Mouse (Mus musculus): ENCODE data around the gene Bok. TPM values are rescaled to one million over a fixed set of nuclear protein-coding genes. Genes with fewer than 3 reads are reported as not detected.

Bok gene
- polyA plus RNA-seq, 1 experiment from 2014 or later = 37.0 TPM

DNA sequence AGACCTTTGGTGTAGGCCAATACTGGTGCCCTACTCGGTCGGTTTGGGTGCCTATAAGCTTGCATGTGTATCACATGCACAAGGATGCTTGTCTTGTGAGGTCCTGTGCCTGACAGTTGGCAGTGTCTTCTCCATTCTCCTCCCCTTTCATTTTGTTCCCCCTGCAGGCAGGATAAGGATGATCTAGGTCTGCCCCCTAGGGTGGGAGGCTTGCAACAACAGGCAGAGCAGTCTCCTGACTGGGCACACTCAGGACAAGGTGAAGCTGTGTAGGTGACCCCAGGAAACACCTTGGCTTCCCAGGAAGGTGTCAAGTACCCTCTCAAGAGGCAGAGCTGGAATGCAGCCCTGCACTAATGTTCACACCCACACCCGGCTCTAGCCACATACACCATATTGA, 41.5 kb downstream of the Bok start:
- peaks cover 11 to 13% of the 10 kb centered on the region in 2 experiments for H3K4me1 ChIP-seq (ENCODE audit: control insufficient read depth in 2 of 2, insufficient read depth in 2 of 2, low read length in 2 of 2)
- peak; percentile 27; the same call in 1 of the 2 replicates for ATAC-seq (ENCODE audit: insufficient number of reproducible peaks, insufficient read depth, low FRiP score, low read depth)
- no peaks in the 10 kb centered on the region for H3K9me3 ChIP-seq (ENCODE audit: control insufficient read depth, low read length)
- H3K36me3 ChIP-seq (ENCODE audit: control insufficient read depth, insufficient read depth, low read length) = peaks cover 14% of the 10 kb centered on the region
- 53% methylated on average over 3 of the region's 3 CpGs for WGBS
- H3K4me2 ChIP-seq (ENCODE audit: low read length) = no peak overlapping the region
- no peak overlapping the region for H3K9ac ChIP-seq (ENCODE audit: low read length)
- no peaks in the 10 kb centered on the region for H3K27me3 ChIP-seq (ENCODE audit: control insufficient read depth, insufficient read depth, low read length)
- no peak overlapping the region for H3K27ac ChIP-seq (replicated peaks in 1 of 2; ENCODE audit: control insufficient read depth in 1 of 2, insufficient read depth in 1 of 2, low read depth in 2 of 2, low read length in 2 of 2)
- no peak overlapping the region for H3K4me3 ChIP-seq (ENCODE audit: control insufficient read depth in 1 of 2, insufficient read depth in 1 of 2, low read depth in 1 of 2, low read length in 2 of 2)

DNA sequence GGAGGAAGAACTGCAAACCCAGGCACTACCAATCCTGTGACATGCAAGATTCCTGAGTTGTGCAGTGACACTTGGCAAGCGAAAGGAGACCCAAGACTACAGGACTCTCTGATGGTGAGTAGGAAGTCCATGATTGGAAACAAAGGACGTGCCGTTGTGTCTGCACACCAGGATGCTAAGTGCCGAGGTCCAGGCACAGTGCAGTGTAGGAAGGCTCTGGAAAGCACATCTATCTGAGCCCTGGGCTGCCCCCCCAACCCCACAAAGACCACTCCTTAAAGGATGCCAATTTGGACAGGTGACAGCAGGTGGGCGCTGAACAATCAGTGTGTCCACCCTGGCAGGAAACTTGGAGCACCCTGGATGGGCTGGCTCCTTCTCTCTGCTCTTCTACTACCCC, 45.6 kb downstream of the Bok start:
- WGBS = 82% methylated on average over 5 of the region's 5 CpGs
- H3K9ac ChIP-seq (ENCODE audit: low read length) = peak overlapping the region; percentile 25

DNA sequence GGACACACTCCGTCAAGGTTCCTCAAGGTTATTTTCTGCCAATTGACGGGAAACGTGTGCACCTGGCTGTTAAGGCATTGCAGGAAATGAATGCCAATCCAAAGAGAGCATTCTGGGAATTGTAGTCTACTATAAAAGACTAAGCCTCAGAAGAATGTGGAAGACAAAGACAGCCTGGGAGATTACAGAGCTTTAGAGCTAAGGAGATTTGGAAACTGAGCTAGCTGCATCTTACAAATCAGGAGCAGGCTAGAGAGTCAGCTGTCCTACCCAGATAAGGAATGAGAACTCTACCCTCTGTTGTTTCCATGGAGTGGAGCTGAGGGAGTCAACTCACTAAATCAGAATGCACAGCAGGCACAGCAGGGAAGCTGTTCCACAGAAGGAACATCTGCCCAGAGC, 46.4 kb downstream of the Bok start:
- no peak for ATAC-seq (ENCODE audit: insufficient number of reproducible peaks, insufficient read depth, low FRiP score, low read depth)

More for the DNA sequence above, 45.6 kb downstream of the Bok start:
- 0 out of 4 replicates have a peak overlapping the region, but pooled peaks of 1 of the 2 experiments have one; percentile 10 for H3K27ac ChIP-seq (replicated peaks in 1 of 2; ENCODE audit: control insufficient read depth in 1 of 2, insufficient read depth in 1 of 2, low read depth in 2 of 2, low read length in 2 of 2)
- no peak; the same call in 1 of the 2 replicates for ATAC-seq (ENCODE audit: insufficient number of reproducible peaks, insufficient read depth, low FRiP score, low read depth)
- no peaks in the 10 kb centered on the region for H3K36me3 ChIP-seq (ENCODE audit: control insufficient read depth, insufficient read depth, low read length)
- peak overlapping the region; percentile 51 for H3K4me2 ChIP-seq (ENCODE audit: low read length)
- H3K4me1 ChIP-seq (ENCODE audit: control insufficient read depth in 2 of 2, insufficient read depth in 2 of 2, low read length in 2 of 2) = peaks cover 6 to 10% of the 10 kb centered on the region in 2 experiments; a peak in 3 of 4 replicates
- peak overlapping the region in 1 of 2 experiments; percentile 17; a peak in 1 of 4 replicates for H3K4me3 ChIP-seq (ENCODE audit: control insufficient read depth in 1 of 2, insufficient read depth in 1 of 2, low read depth in 1 of 2, low read length in 2 of 2)
- no peaks in the 10 kb centered on the region for H3K9me3 ChIP-seq (ENCODE audit: control insufficient read depth, low read length)
- no peaks in the 10 kb centered on the region for H3K27me3 ChIP-seq (ENCODE audit: control insufficient read depth, insufficient read depth, low read length)

DNA sequence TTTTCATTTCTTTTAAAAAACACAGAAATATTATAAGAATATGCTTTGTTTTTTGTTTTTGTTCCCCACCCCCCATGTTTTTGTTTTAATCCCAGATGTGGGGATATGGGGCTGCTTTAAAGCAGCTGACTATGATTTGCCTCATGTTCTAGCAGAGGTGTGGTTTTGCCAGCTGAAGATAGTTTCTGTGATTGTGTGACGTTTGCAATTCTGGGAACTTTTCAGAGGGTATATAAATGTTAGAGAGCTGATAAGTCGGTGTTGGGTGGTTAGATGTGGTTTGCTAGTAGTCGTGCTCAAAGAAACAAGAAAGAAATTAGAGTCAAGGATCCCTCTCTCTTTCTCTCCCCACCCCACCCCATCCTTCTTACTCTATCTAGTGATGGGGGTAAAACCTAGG, 50.4 kb downstream of the Bok start:
- Histone ChIP-seq H3K9me3 (ENCODE audit: control insufficient read depth, low read length) (no peaks in the 10 kb centered on the region), H3K4me3 (ENCODE audit: control insufficient read depth in 1 of 2, insufficient read depth in 1 of 2, low read depth in 1 of 2, low read length in 2 of 2) (no peak overlapping the region), H3K27me3 (ENCODE audit: control insufficient read depth, insufficient read depth, low read length) (no peaks in the 10 kb centered on the region), H3K9ac (ENCODE audit: low read length) (no peak overlapping the region), H3K4me1 (ENCODE audit: control insufficient read depth in 2 of 2, insufficient read depth in 2 of 2, low read length in 2 of 2) (peaks cover 5 to 14% of the 10 kb centered on the region in 2 experiments; a peak in 3 of 4 replicates), H3K4me2 (ENCODE audit: low read length) (no peak overlapping the region), H3K27ac (replicated peaks in 1 of 2; ENCODE audit: control insufficient read depth in 1 of 2, insufficient read depth in 1 of 2, low read depth in 2 of 2, low read length in 2 of 2) (no peak overlapping the region), H3K36me3 (ENCODE audit: control insufficient read depth, insufficient read depth, low read length) (no peaks in the 10 kb centered on the region)
- WGBS = 84% methylated on average over 3 of the region's 3 CpGs
- no peak for ATAC-seq (ENCODE audit: insufficient number of reproducible peaks, insufficient read depth, low FRiP score, low read depth)

More for the DNA sequence above, 46.4 kb downstream of the Bok start:
- Histone ChIP-seq H3K9ac (ENCODE audit: low read length) (no peak overlapping the region), H3K9me3 (ENCODE audit: control insufficient read depth, low read length) (no peaks in the 10 kb centered on the region), H3K36me3 (ENCODE audit: control insufficient read depth, insufficient read depth, low read length) (no peaks in the 10 kb centered on the region), H3K27me3 (ENCODE audit: control insufficient read depth, insufficient read depth, low read length) (no peaks in the 10 kb centered on the region), H3K4me3 (ENCODE audit: control insufficient read depth in 1 of 2, insufficient read depth in 1 of 2, low read depth in 1 of 2, low read length in 2 of 2) (peak overlapping the region in 1 of 2 experiments; percentile 17; a peak in 2 of 4 replicates), H3K27ac (replicated peaks in 1 of 2; ENCODE audit: control insufficient read depth in 1 of 2, insufficient read depth in 1 of 2, low read depth in 2 of 2, low read length in 2 of 2) (peak overlapping the region; percentile 50 to 51; a peak in 3 of 4 replicates), H3K4me1 (ENCODE audit: control insufficient read depth in 2 of 2, insufficient read depth in 2 of 2, low read length in 2 of 2) (peaks cover 6 to 10% of the 10 kb centered on the region in 2 experiments; a peak in 3 of 4 replicates), H3K4me2 (ENCODE audit: low read length) (peak overlapping the region; percentile 51)
- 8% methylated on average over 3 of the region's 3 CpGs for WGBS

DNA sequence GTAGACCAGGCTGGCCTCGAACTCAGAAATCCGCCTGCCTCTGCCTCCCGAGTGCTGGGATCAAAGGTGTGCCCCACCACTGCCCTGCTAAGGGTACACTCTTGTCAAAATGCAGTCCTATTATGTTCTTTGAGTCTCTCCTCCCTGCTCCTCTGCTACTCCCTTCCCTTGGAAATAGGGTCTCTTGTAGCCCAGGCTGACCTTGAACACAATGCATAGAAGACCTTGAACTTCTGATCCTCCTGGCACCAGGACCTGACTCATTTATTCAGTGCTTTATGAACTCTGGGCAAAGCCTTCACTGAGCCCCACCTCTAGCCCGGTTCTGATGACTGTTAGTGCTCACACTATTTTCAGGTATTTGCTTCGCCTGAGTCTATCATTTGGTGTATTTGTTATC, 52.3 kb downstream of the Bok start:
- H3K27ac ChIP-seq (replicated peaks in 1 of 2; ENCODE audit: control insufficient read depth in 1 of 2, insufficient read depth in 1 of 2, low read depth in 2 of 2, low read length in 2 of 2) = no peak overlapping the region
- H3K9me3 ChIP-seq (ENCODE audit: control insufficient read depth, low read length) = no peaks in the 10 kb centered on the region
- H3K4me2 ChIP-seq (ENCODE audit: low read length) = no peak overlapping the region
- peaks cover 6 to 16% of the 10 kb centered on the region in 2 experiments for H3K4me1 ChIP-seq (ENCODE audit: control insufficient read depth in 2 of 2, insufficient read depth in 2 of 2, low read length in 2 of 2)
- no peak overlapping the region for H3K4me3 ChIP-seq (ENCODE audit: control insufficient read depth in 1 of 2, insufficient read depth in 1 of 2, low read depth in 1 of 2, low read length in 2 of 2)
- no peaks in the 10 kb centered on the region for H3K36me3 ChIP-seq (ENCODE audit: control insufficient read depth, insufficient read depth, low read length)
- ATAC-seq (ENCODE audit: insufficient number of reproducible peaks, insufficient read depth, low FRiP score, low read depth) = no peak
- no peak overlapping the region for H3K9ac ChIP-seq (ENCODE audit: low read length)
- no peaks in the 10 kb centered on the region for H3K27me3 ChIP-seq (ENCODE audit: control insufficient read depth, insufficient read depth, low read length)
- WGBS = 91% methylated on average over 5 of the region's 5 CpGs

DNA sequence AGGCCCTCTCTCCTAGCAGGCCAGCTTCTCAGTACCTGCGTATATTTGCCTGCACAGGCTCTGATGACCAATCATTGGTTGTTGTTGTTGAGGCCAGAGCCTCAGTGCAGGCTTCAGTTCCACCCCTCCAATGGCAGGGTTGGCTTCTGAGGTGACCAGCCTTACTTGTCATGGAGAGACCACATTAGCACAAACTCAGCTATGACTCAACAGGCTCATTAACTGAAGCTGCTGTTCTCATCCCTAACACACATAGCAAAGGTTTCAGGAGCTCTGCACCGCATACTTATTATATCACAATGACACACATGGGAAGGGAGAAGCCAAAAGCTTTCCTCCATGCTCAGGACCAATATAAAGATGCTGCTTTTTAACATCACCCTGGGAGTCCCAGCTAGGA, 55.2 kb downstream of the Bok start:
- no peak overlapping the region for H3K4me3 ChIP-seq (ENCODE audit: control insufficient read depth in 1 of 2, insufficient read depth in 1 of 2, low read depth in 1 of 2, low read length in 2 of 2)
- 84% methylated on average over 2 of the region's 2 CpGs for WGBS
- no peak overlapping the region for H3K4me2 ChIP-seq (ENCODE audit: low read length)
- H3K27me3 ChIP-seq (ENCODE audit: control insufficient read depth, insufficient read depth, low read length) = no peaks in the 10 kb centered on the region
- peaks cover 6 to 17% of the 10 kb centered on the region in 2 experiments for H3K4me1 ChIP-seq (ENCODE audit: control insufficient read depth in 2 of 2, insufficient read depth in 2 of 2, low read length in 2 of 2)
- no peak overlapping the region for H3K9ac ChIP-seq (ENCODE audit: low read length)
- no peak overlapping the region for H3K27ac ChIP-seq (replicated peaks in 1 of 2; ENCODE audit: control insufficient read depth in 1 of 2, insufficient read depth in 1 of 2, low read depth in 2 of 2, low read length in 2 of 2)
- 0 out of 2 replicates have a peak, but pooled peaks cover 4% of the 10 kb centered on the region for H3K36me3 ChIP-seq (ENCODE audit: control insufficient read depth, insufficient read depth, low read length)
- no peak for ATAC-seq (ENCODE audit: insufficient number of reproducible peaks, insufficient read depth, low FRiP score, low read depth)
- H3K9me3 ChIP-seq (ENCODE audit: control insufficient read depth, low read length) = no peaks in the 10 kb centered on the region

DNA sequence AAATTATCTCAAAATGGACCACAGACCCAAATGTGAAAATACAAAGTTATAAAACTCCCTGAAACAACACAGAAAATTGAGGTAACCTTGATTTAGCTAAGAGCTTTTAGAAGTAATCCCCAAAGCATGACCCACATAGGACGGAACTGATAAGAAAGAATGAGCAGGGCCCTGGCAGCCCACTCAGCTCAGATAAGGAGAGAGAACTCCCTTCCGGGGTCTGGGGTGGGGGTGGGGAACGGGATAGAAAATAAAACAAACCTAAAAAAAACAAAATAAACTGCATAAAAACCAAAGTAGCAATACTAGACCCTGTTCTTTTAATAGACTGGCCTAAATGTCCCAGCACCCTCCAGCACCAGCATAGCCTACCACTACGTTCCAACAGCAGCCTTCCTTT, 56.5 kb downstream of the Bok start:
- H3K27me3 ChIP-seq (ENCODE audit: control insufficient read depth, insufficient read depth, low read length) = no peaks in the 10 kb centered on the region
- H3K4me3 ChIP-seq (ENCODE audit: control insufficient read depth in 1 of 2, insufficient read depth in 1 of 2, low read depth in 1 of 2, low read length in 2 of 2) = no peak overlapping the region
- peak overlapping the region; percentile 46 for H3K4me2 ChIP-seq (ENCODE audit: low read length)
- peak overlapping the region; percentile 30 to 67 for H3K27ac ChIP-seq (replicated peaks in 1 of 2; ENCODE audit: control insufficient read depth in 1 of 2, insufficient read depth in 1 of 2, low read depth in 2 of 2, low read length in 2 of 2)
- no peak overlapping the region for H3K9ac ChIP-seq (ENCODE audit: low read length)
- H3K9me3 ChIP-seq (ENCODE audit: control insufficient read depth, low read length) = no peaks in the 10 kb centered on the region
- ATAC-seq (ENCODE audit: insufficient number of reproducible peaks, insufficient read depth, low FRiP score, low read depth) = no peak
- 6% methylated on average over 4 of the region's 4 CpGs for WGBS
- peaks cover 10 to 20% of the 10 kb centered on the region in 2 experiments for H3K4me1 ChIP-seq (ENCODE audit: control insufficient read depth in 2 of 2, insufficient read depth in 2 of 2, low read length in 2 of 2)
- 0 out of 2 replicates have a peak, but pooled peaks cover 4% of the 10 kb centered on the region for H3K36me3 ChIP-seq (ENCODE audit: control insufficient read depth, insufficient read depth, low read length)

DNA sequence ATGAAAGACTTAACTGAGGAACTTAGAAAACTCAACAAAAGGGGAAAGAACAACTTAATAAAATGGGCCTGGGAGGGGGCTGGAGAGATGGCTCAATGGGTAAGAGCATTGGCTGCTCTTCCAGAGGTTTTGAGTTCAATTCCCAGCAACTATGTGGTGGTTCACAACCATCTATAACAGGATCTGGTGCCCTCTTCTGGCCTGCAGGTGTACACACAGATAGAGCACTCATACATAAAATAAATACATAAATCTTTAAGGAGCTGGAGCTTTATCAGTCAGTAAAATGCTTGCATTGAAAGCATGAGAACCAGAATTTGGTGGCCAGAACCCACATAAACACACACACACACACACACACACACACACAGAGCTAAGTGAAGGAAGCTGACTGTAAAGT, 57.5 kb downstream of the Bok start:
- Histone ChIP-seq H3K9me3 (ENCODE audit: control insufficient read depth, low read length) (no peaks in the 10 kb centered on the region), H3K4me2 (ENCODE audit: low read length) (no peak overlapping the region), H3K4me3 (ENCODE audit: control insufficient read depth in 1 of 2, insufficient read depth in 1 of 2, low read depth in 1 of 2, low read length in 2 of 2) (no peak overlapping the region), H3K9ac (ENCODE audit: low read length) (no peak overlapping the region), H3K27ac (replicated peaks in 1 of 2; ENCODE audit: control insufficient read depth in 1 of 2, insufficient read depth in 1 of 2, low read depth in 2 of 2, low read length in 2 of 2) (no peak overlapping the region), H3K36me3 (ENCODE audit: control insufficient read depth, insufficient read depth, low read length) (0 out of 2 replicates have a peak, but pooled peaks cover 7% of the 10 kb centered on the region), H3K27me3 (ENCODE audit: control insufficient read depth, insufficient read depth, low read length) (no peaks in the 10 kb centered on the region), H3K4me1 (ENCODE audit: control insufficient read depth in 2 of 2, insufficient read depth in 2 of 2, low read length in 2 of 2) (peaks cover 10 to 20% of the 10 kb centered on the region in 2 experiments)
- no peak for ATAC-seq (ENCODE audit: insufficient number of reproducible peaks, insufficient read depth, low FRiP score, low read depth)
